Mouse (Mus musculus): ENCODE measurements around the gene 9230104L09Rik.

9230104L09Rik gene

DNA sequence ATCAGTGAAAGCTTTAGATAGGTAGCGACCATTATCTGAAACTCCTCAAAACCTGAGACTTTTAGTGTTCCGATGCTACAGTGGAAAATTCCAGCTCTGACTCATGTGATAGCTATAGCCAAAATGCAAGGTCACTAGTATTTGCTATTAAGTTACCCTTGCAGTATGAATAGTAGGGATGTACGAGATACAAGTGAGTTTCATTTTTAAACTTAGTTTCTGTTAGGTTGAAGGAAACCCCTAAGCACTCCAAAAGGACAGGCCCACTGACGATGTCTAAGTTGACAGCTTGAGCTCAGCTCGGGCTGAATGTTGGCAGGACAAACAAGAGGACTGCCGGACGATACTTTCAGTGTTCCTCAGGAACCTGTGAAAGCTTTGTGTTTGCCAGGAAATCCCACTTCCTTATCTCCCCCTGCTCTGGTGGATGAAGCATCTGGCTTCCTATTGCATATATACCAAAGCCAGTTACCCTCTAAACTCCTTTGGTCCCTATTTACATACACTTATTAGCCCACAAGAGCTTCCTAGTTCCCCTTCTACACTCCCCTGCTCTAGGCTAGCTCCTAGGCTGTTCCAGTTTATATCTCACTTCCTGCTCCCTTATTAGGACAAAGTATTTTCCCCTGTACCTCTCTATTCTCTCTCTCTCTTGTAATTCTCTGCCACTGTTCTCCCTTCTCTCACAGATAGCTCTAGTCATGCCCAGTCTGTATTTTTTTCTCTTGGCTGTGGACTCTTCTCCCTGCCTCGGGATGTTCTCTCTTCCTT, 8.0 kb downstream of the 9230104L09Rik start:
- no peak for DNase-seq (ENCODE audit: low spot score)

DNA sequence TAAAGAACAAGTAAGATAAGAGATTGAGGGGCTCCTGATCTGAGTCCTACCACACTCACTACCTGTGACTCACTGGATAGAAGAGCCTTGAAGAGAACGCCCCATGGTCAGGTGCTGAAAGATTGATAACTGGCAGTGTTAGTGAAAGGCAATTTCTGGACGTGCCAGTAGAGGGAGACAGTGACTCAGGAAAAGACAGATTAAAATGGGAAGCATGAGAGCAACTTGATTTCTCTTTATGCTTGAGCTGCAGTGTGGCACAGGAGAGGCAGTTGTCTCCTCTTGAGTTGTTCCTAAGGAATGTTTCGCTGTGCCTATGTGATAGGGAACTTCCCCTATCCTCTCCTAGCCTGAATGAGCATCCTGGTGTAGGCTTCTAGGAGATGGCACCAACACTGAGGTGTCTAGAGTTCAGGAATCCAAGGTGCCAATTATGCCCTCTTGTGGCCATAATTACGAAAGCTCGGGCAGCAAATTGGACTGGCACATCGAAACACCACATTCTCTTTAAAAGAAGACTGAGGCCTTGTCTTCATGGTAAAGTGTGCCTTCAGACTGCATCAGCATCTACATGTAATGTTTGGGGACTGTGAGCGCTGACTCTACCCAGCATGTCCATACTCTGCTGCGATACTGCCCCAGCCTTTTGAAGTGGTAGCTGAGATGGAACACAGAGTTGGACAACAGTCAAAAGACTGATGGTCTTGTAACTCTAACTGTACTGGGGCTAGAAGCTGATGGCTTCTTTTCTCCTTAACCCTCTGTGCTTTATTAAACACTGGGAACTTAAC, 13.5 kb downstream of the 9230104L09Rik start:
- peak; percentile 68 for DNase-seq (ENCODE audit: low spot score)

DNA sequence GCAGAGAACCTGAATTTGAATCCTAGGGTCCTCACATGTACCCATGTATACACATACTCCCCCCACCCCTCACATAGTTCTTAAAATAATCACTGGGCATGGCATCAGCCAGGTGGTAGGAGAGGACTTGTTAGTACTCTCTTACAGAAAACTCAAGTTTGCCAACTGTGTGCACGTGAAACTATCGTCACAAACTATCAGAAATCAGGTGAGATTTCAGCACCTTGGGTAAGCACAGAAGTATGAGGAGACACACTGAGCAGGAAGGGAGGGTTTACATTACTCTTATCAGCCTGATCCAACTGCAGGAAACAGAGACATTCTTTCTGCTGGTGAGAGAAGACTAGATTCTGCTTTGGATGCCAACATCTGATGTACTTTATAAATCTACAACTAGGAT, 25.6 kb downstream of the 9230104L09Rik start:
- DNase-seq (ENCODE audit: low spot score) = no peak

DNA sequence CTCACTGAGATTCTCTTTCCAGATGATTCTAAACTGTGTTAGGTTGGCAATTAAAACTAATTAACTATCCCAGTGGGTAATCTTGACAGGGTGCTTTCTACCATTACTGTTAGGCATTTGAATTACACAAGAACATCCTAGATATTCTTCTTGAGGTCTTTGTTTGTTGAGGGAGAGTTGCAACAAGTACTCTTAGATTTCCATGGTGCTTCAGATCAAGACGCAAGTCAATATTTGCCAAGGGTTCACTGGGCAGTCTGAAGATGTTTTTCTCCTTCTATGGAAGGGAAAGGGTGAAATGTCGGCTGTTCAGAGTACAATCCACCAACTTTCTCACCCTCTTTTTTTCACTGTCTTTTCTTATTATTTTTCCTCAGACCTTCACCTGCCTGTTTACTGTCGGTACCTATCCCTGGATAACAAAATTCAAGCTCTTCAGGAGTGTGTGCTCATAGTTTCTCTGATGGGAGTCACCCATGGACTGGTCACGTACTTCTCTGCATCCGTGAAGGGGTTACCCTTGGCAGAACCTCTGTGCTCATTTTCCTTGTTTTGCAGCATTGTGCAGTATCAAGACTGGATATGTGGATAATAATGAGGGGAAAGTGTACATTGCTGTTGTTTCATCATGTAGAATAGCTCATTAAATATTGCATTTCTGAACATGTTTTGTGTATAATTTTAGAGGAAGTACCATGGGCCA, 26.6 kb downstream of the 9230104L09Rik start:
- no peak for DNase-seq (ENCODE audit: low spot score)

DNA sequence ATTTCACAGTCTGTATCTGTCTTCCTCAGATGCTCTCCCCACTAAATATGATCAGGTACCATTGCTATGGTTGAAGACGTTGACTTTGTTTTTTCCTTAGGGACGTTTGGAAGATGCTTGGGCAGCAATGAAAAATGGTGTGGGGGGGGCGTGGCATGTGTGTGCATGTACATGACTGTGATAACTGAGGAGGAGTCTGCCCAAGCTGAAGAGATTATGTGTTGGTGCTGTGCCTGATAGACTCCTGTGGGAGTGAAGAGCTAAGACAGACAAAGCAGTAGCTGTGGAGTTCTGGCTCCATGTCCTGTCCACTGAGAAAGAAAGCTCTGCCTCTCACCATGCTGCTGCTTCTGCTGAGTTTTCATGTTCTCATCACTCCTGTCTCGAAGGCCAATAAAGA, 29.9 kb downstream of the 9230104L09Rik start, which contains the start of gene Cst9:
Gene Cst9, plus strand, starts transcription at position 236 of the 400 bp plus-strand sequence.
- no peak for DNase-seq (ENCODE audit: low spot score)

DNA sequence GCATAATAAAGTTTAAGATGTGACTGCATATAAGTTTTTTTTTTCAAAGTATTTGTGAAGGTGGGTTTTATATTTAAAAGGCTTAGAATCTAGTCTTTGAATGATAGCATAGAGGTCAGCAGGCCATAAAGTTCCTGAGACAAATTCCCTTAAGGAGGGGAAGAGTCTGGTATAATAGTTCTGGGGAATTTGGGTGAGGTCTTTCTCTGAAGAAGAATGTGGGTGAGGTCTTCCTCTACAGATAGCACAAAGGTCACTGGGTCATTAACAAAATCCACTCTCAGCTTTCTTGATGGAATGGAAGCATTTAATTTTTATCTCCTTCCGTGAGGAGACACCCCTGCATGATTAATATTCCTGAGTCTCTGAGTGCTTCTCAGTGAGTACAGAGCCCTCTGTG, 38.9 kb downstream of the 9230104L09Rik start:
- no peak for DNase-seq (ENCODE audit: low spot score)

DNA sequence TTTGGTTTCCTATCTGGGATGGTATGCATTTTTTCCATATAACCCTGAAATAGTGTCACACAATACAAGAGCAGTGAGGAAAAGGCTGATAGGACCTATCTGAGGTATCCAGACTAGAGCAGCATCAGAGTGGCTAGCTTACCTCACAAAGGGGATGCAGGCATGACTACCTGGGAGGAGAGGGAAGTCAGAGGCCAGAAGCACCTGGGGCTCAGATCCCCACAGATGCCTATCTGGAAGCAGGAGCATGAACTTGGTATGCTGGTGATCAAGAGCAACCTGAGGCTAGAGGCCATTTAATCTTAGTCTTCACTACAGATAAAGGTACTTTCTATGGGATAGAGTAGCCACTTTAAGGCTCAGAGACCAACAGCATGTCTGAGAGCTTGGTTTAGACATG, 44.9 kb downstream of the 9230104L09Rik start, which contains the start of gene Cst13:
Gene Cst13, plus strand, starts transcription at position 173 of the 400 bp plus-strand sequence.
- DNase-seq (ENCODE audit: low spot score) = no peak

DNA sequence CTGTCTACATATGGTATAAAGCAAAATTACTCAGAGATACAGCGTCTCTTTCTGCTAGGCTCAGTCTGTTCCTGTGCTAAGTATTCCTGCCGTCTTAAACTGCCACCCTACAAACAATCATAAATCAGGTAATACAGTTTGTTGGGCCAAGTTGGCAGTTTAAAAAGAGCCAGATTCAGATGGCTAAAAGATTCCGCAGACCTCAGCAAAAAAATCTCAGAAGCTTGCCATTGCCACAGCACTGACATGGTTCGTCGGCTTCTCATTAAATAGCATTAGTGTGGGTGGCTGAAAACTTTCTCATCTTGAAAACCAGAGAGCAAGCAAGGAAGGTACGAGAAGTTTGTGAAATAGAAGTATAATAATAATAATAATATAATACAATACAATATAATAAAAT, 58.1 kb downstream of the 9230104L09Rik start:
- DNase-seq (ENCODE audit: low spot score) = no peak

DNA sequence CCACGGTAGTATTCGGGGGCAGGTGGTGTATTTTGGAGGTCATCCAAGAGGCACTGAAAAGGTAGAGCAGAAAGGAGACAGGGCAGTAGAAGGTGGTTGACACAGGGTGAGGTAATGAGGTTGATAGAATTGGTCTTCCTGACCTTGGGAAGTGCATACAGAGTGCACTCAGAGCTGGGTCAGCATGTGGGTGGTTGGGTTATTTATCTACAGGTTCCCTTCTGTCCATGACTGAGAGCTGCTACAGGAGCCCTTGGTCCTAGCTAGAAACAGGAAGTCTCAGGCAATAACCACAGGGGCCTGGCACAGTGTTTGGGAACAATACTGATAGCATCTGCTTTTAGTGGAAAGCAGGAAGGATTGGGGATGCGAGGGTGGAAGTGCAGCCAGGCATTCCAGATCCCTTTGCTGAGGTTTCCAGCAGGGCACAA, 63.3 kb downstream of the 9230104L09Rik start:
- DNase-seq (ENCODE audit: low spot score) = no peak

DNA sequence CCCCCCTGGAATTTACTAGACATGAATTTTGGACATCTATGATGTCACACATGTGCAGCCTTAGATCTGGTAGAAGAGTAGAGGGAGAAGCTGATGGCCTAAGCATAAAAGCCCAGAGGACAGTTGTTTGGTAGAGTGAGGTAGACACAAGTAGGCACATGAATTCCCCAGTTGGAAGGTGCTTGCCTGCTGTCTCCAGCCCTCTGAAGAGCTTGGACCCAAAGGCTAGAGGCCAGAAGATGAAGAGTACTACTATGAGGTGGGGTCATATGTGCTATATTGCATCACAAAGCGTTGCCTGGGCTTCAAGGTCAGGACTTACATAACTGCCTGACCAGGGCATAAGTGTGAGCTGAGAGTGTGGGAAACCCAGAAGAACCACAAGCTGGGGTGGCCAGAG, 66.4 kb downstream of the 9230104L09Rik start, which contains the start of gene Cst8:
Gene Cst8, plus strand, starts transcription at position 301 of the 400 bp plus-strand sequence.
- DNase-seq (ENCODE audit: low spot score) = no peak

Measured in ovary, postnatal 14 days (tissue).